Mouse (Mus musculus) midbrain, embryonic 14.5 days (tissue): ENCODE measurements around the gene Slc24a3. TPM values are rescaled to one million over a fixed set of nuclear protein-coding genes. Genes with fewer than 3 reads are reported as not detected.

Source experiments
- ATAC-seq: fragments of 200-750 bp; cut with Nextera tagmentation; 2 replicates; pipeline ENCODE4 v1.8.0; 2017; ENCODE audit warnings: moderate number of reproducible peaks, moderate library complexity; ENCODE audit not compliant: low FRiP score, low TSS enrichment
- DNase-seq: peaks from one replicate; pipeline ENCODE4 v3.0.0-alpha.2; 2015
- H3K27ac ChIP-seq: fragments of 300-500 bp; sonication (generic); replicated peaks from 2 replicates; pipeline ENCODE4 v1.5.1; 2014; ENCODE audit warnings: mild to moderate bottlenecking, low read depth, low read length, moderate library complexity
- H3K27me3 ChIP-seq: fragments of 300-500 bp; sonication (generic); 2 replicates; pipeline ENCODE4 v1.6.1; 2014; ENCODE audit warnings: low read length, control low read depth, mixed read lengths; ENCODE audit not compliant: control insufficient read depth, insufficient read depth
- H3K36me3 ChIP-seq: fragments of 300-500 bp; sonication (generic); 2 replicates; pipeline ENCODE4 v1.6.1; 2014; ENCODE audit warnings: low read length, control low read depth; ENCODE audit not compliant: control insufficient read depth, insufficient read depth
- H3K4me1 ChIP-seq: fragments of 300-500 bp; sonication (generic); 2 replicates; pipeline ENCODE4 v1.6.1; 2014; ENCODE audit warnings: mild to moderate bottlenecking, antibody characterized with exemption, low read length, control low read depth; ENCODE audit not compliant: control insufficient read depth, insufficient read depth
- H3K4me2 ChIP-seq: fragments of 300-500 bp; sonication (generic); 2 replicates; pipeline ENCODE4 v1.6.1; 2014; ENCODE audit warnings: mild to moderate bottlenecking, low read length, moderate library complexity
- H3K4me3 ChIP-seq: fragments of 300-500 bp; sonication (generic); replicated peaks from 2 replicates; pipeline ENCODE4 v1.5.1; 2014; ENCODE audit warnings: low read depth, low read length
- H3K9ac ChIP-seq: fragments of 300-500 bp; sonication (generic); replicated peaks from 2 replicates; pipeline ENCODE4 v1.6.1; 2014; ENCODE audit warnings: mild to moderate bottlenecking, low read length, moderate library complexity
- H3K9me3 ChIP-seq: fragments of 300-500 bp; sonication (generic); 2 replicates; pipeline ENCODE4 v1.6.1; 2016; ENCODE audit warnings: low read length, control low read depth, mixed read lengths; ENCODE audit not compliant: control insufficient read depth
- WGBS: fragments of 180-500 bp; shearing (Covaris S2); extraction: QIAGEN DNeasy Blood & Tissue Kit; methylation state at CpG from one replicate; pipeline ENCODE4 v1.1.7; 2014; 5-methylcytosine and 5-hydroxymethylcytosine counted together
- polyA plus RNA-seq: library from polyadenylated mRNA; unstranded; fragments of >200 nt; fragmentation: Nextera tagmentation; extraction: Ambion mirVana; gene quantifications from 2 replicates; pipeline ENCODE4 v1.2.1, GENCODE M21; 2014

The Slc24a3 gene
- polyA plus RNA-seq, 1 experiment from 2014 or later, result 13.1 TPM

GRCm38 (mm10) chr2:145675142-145675755, 507.7 kb downstream of the Slc24a3 start, which contains the start of gene Rin2:
Rin2 (plus strand) TSS chr2:145675215.
- Histone ChIP-seq H3K27ac (peak within 1 kb of the TSS; percentile 52; the same call in 1 of the 2 replicates), H3K4me2 (peak within 1 kb of the TSS; percentile 93), H3K27me3 (no peaks in the 10 kb centered on the region), H3K9me3 (no peaks in the 10 kb centered on the region), H3K9ac (peak within 1 kb of the TSS; percentile 72), H3K4me3 (peak within 1 kb of the TSS; percentile 68), H3K4me1 (no peaks in the 10 kb centered on the region), H3K36me3 (no peaks in the 10 kb centered on the region)
- under 1% methylated on average over 31 of the region's 33 CpGs for WGBS
- ATAC-seq, result peak; percentile 66
- DNase-seq, result peak; percentile 82

- WGBS, result 8% methylated on average over 27 of the region's 27 CpGs
- Histone ChIP-seq H3K27ac (peak overlapping the region; percentile 52; the same call in 1 of the 2 replicates), H3K4me1 (no peaks in the 10 kb centered on the region), H3K4me3 (peak overlapping the region; percentile 68), H3K36me3 (no peaks in the 10 kb centered on the region), H3K9ac (peak overlapping the region; percentile 72), H3K4me2 (peak overlapping the region; percentile 93), H3K9me3 (no peaks in the 10 kb centered on the region), H3K27me3 (no peaks in the 10 kb centered on the region)
- DNase-seq (peak; percentile 77), ATAC-seq (peak; percentile 38; the same call in 1 of the 2 replicates)
Measured at GRCm38 (mm10) chr2:145675756-145676543, 508.4 kb downstream of the Slc24a3 start.

- ATAC-seq (no peak), DNase-seq (no peak)
- no peaks in the 10 kb centered on the region for H3K36me3 ChIP-seq
- H3K4me3 ChIP-seq, result peak overlapping the region; percentile 68; the same call in 1 of the 2 replicates
- H3K4me1 ChIP-seq, result no peaks in the 10 kb centered on the region
- no peaks in the 10 kb centered on the region for H3K9me3 ChIP-seq
- 82% methylated on average over 3 of the region's 3 CpGs for WGBS
- no peak overlapping the region for H3K27ac ChIP-seq
- H3K4me2 ChIP-seq, result peak overlapping the region; percentile 93; the same call in 1 of the 2 replicates
- H3K9ac ChIP-seq, result no peak overlapping the region; the same call in 1 of the 2 replicates
- no peaks in the 10 kb centered on the region for H3K27me3 ChIP-seq
Measured at GRCm38 (mm10) chr2:145676544-145676925, 509.0 kb downstream of the Slc24a3 start.

GRCm38 (mm10) chr2:145676936-145677335, 509.4 kb downstream of the Slc24a3 start:
- ATAC-seq (no peak), DNase-seq (no peak)
- no peak overlapping the region for H3K27ac ChIP-seq
- no peak overlapping the region for H3K4me2 ChIP-seq
- no peak overlapping the region for H3K9ac ChIP-seq
- no peak overlapping the region for H3K4me3 ChIP-seq
- no peaks in the 10 kb centered on the region for H3K9me3 ChIP-seq
- H3K27me3 ChIP-seq, result no peaks in the 10 kb centered on the region
- WGBS, result 86% methylated on average over 2 of the region's 2 CpGs
- H3K4me1 ChIP-seq, result no peaks in the 10 kb centered on the region
- H3K36me3 ChIP-seq, result no peaks in the 10 kb centered on the region

GRCm38 (mm10) chr2:145680141-145680540, 512.6 kb downstream of the Slc24a3 start:
- Histone ChIP-seq H3K9me3 (no peaks in the 10 kb centered on the region), H3K4me1 (no peaks in the 10 kb centered on the region), H3K27ac (no peak overlapping the region), H3K4me2 (no peak overlapping the region), H3K27me3 (no peaks in the 10 kb centered on the region), H3K4me3 (no peak overlapping the region), H3K36me3 (no peaks in the 10 kb centered on the region), H3K9ac (no peak overlapping the region)
- 87% methylated on average over 2 of the region's 2 CpGs for WGBS
- ATAC-seq, result no peak
- DNase-seq, result no peak

GRCm38 (mm10) chr2:145680762-145681161, 513.2 kb downstream of the Slc24a3 start:
- H3K27me3 ChIP-seq, result no peaks in the 10 kb centered on the region

GRCm38 (mm10) chr2:145681626-145682025, 514.1 kb downstream of the Slc24a3 start:
- Histone ChIP-seq H3K4me1 (no peaks in the 10 kb centered on the region), H3K27me3 (no peaks in the 10 kb centered on the region), H3K9ac (no peak overlapping the region), H3K4me2 (no peak overlapping the region), H3K36me3 (no peaks in the 10 kb centered on the region), H3K9me3 (no peaks in the 10 kb centered on the region), H3K4me3 (no peak overlapping the region), H3K27ac (no peak overlapping the region)
- ATAC-seq (no peak), DNase-seq (no peak)
- WGBS, result 87% methylated on average over 4 of the region's 4 CpGs

More at GRCm38 (mm10) chr2:145680762-145681161, 513.2 kb downstream of the Slc24a3 start:
- H3K4me3 ChIP-seq, result no peak overlapping the region
- DNase-seq, result no peak
- H3K4me2 ChIP-seq, result no peak overlapping the region
- no peaks in the 10 kb centered on the region for H3K4me1 ChIP-seq
- no peak overlapping the region for H3K27ac ChIP-seq
- H3K9ac ChIP-seq, result no peak overlapping the region
- ATAC-seq, result no peak
- 85% methylated on average over 9 of the region's 9 CpGs for WGBS
- H3K9me3 ChIP-seq, result no peaks in the 10 kb centered on the region
- H3K36me3 ChIP-seq, result no peaks in the 10 kb centered on the region

- Histone ChIP-seq H3K4me1 (no peaks in the 10 kb centered on the region), H3K36me3 (no peaks in the 10 kb centered on the region), H3K9me3 (no peaks in the 10 kb centered on the region), H3K27me3 (no peaks in the 10 kb centered on the region), H3K4me2 (no peak overlapping the region), H3K9ac (no peak overlapping the region), H3K27ac (no peak overlapping the region), H3K4me3 (no peak overlapping the region)
- 82% methylated on average over 3 of the region's 3 CpGs for WGBS
- no peak for DNase-seq
- no peak for ATAC-seq
Measured at GRCm38 (mm10) chr2:145682924-145683323, 515.4 kb downstream of the Slc24a3 start.
